In genomic region chr6:23272979-23273378, GRCm38 (mm10) we compare ENCODE assay signal across 17 mouse cellular contexts. TPM values are rescaled to one million over a fixed set of nuclear protein-coding genes. Genes with fewer than 3 reads are reported as not detected.
DNase-seq lines count a peak whose midpoint lies in the region; ATAC-seq and TF ChIP-seq lines count a peak whose summit lies in the region.
"Had no signal": no experiment of that assay in that cellular context is flagged by ENCODE, and none has a peak within 500 bp of the region (broad histone marks: within the 10 kb centered on the region; RNA-seq: fewer than 3 reads in every experiment).

No protein-coding gene starts in this region.

- 0 out of 2 replicates have a peak overlapping the region, but pooled peaks have one; percentile 13 for H3K27ac ChIP-seq in midbrain, embryonic 10.5 days (replicated peaks)
- H3K27ac ChIP-seq in midbrain, postnatal 0 days (ENCODE audit: low read depth, low read length): no peak overlapping the region
- no peak overlapping the region for H3K27ac ChIP-seq in hindbrain, embryonic 13.5 days
- H3K27ac ChIP-seq in midbrain, embryonic 14.5 days (replicated peaks; ENCODE audit: low read depth, low read length): no peak overlapping the region
- no peak overlapping the region for H3K27ac ChIP-seq in gastrocnemius, adult 2 months
- H3K27ac ChIP-seq: embryonic facial prominence, embryonic 12.5 days had no signal

- no peak for ATAC-seq in midbrain, postnatal 0 days (ENCODE audit: low FRiP score)
- ATAC-seq in hindbrain, embryonic 13.5 days (ENCODE audit: low FRiP score): peak; percentile 85
- ATAC-seq in midbrain, embryonic 14.5 days (ENCODE audit: low FRiP score, low TSS enrichment): peak; percentile 84; the same call in 1 of the 2 replicates

- peaks cover 29% of the 10 kb centered on the region for H3K4me1 ChIP-seq in midbrain, embryonic 10.5 days
- no peaks in the 10 kb centered on the region for H3K4me1 ChIP-seq in midbrain, postnatal 0 days (ENCODE audit: insufficient read depth, low read length)
- H3K4me1 ChIP-seq in hindbrain, embryonic 13.5 days (replicated peaks): peaks cover 10% of the 10 kb centered on the region
- H3K4me1 ChIP-seq in midbrain, embryonic 14.5 days (ENCODE audit: control insufficient read depth, insufficient read depth, low read length): peaks cover 9% of the 10 kb centered on the region; the same call in 1 of the 2 replicates
- H3K4me1 ChIP-seq: embryonic facial prominence, embryonic 12.5 days had no signal

- H3K9ac ChIP-seq in midbrain, postnatal 0 days (replicated peaks; ENCODE audit: low read length, poor library complexity, severe bottlenecking): no peak overlapping the region
- H3K9ac ChIP-seq in hindbrain, embryonic 13.5 days: no peak overlapping the region
- H3K9ac ChIP-seq in midbrain, embryonic 14.5 days (replicated peaks; ENCODE audit: low read length): no peak overlapping the region
- H3K9ac ChIP-seq: embryonic facial prominence, embryonic 12.5 days had no signal

- DNase-seq in midbrain, embryonic 10.5 days (ENCODE audit: low spot score): peak; percentile 82
- DNase-seq in midbrain, postnatal 0 days (ENCODE audit: low spot score): no peak
- peak; percentile 65 for DNase-seq in midbrain, embryonic 14.5 days
- DNase-seq in adrenal gland, postnatal 14 days: no peak
- DNase-seq in gastrocnemius, adult 2 months: no peak
- DNase-seq in frontal cortex, postnatal 36 days (ENCODE audit: low spot score in 2 of 2): no peak
- DNase-seq in c-Kit-positive CD71-positive TER-119-positive erythroid progenitor cells, embryonic 14.5 days (ENCODE audit: low spot score): no peak
- DNase-seq: kidney, adult 9 months; liver; lung, postnatal 14 days; right cerebral cortex, postnatal 14 days had no signal

- intact Hi-C loops in gastrocnemius, adult 2 months (cut with DNase I): no loop called here

- TF ChIP-seq CTCF in midbrain, postnatal 0 days (IDR thresholded peaks at IDR 0.05): no peak
- TF ChIP-seq CTCF in gastrocnemius, adult 2 months (IDR thresholded peaks at IDR 0.05): no peak

- peaks cover 100% of the 10 kb centered on the region for H3K27me3 ChIP-seq in midbrain, embryonic 10.5 days (ENCODE audit: low read depth, poor library complexity, severe bottlenecking)
- H3K27me3 ChIP-seq in midbrain, postnatal 0 days (ENCODE audit: insufficient read depth, low read length): peaks cover 70% of the 10 kb centered on the region
- H3K27me3 ChIP-seq in hindbrain, embryonic 13.5 days: peaks cover 83% of the 10 kb centered on the region
- peaks cover 93% of the 10 kb centered on the region for H3K27me3 ChIP-seq in midbrain, embryonic 14.5 days (ENCODE audit: control insufficient read depth, insufficient read depth, low read length)

- H3K4me3 ChIP-seq in midbrain, embryonic 10.5 days: peak overlapping the region; percentile 26
- no peak overlapping the region for H3K4me3 ChIP-seq in midbrain, postnatal 0 days (ENCODE audit: low read depth, low read length)
- no peak overlapping the region for H3K4me3 ChIP-seq in hindbrain, embryonic 13.5 days
- H3K4me3 ChIP-seq in midbrain, embryonic 14.5 days (replicated peaks; ENCODE audit: low read depth, low read length): no peak overlapping the region
- H3K4me3 ChIP-seq in gastrocnemius, adult 2 months: no peak overlapping the region
- H3K4me3 ChIP-seq: embryonic facial prominence, embryonic 12.5 days had no signal

- H3K36me3 ChIP-seq in midbrain, embryonic 10.5 days: no peaks in the 10 kb centered on the region
- H3K36me3 ChIP-seq in midbrain, postnatal 0 days (ENCODE audit: insufficient read depth, low read length): no peaks in the 10 kb centered on the region
- no peaks in the 10 kb centered on the region for H3K36me3 ChIP-seq in hindbrain, embryonic 13.5 days
- H3K36me3 ChIP-seq in midbrain, embryonic 14.5 days (ENCODE audit: control insufficient read depth, insufficient read depth, low read length): no peaks in the 10 kb centered on the region
- H3K36me3 ChIP-seq: embryonic facial prominence, embryonic 12.5 days; G1E had no signal

- no peaks in the 10 kb centered on the region for H3K9me3 ChIP-seq in midbrain, embryonic 10.5 days (replicated peaks)
- no peaks in the 10 kb centered on the region for H3K9me3 ChIP-seq in midbrain, postnatal 0 days (ENCODE audit: low read length)
- no peaks in the 10 kb centered on the region for H3K9me3 ChIP-seq in hindbrain, embryonic 13.5 days
- no peaks in the 10 kb centered on the region for H3K9me3 ChIP-seq in midbrain, embryonic 14.5 days (ENCODE audit: control insufficient read depth, low read length)
- H3K9me3 ChIP-seq: embryonic facial prominence, embryonic 12.5 days; G1E had no signal

- 1% methylated on average over 11 of the region's 11 CpGs for WGBS in midbrain, embryonic 10.5 days
- 5% methylated on average over 11 of the region's 11 CpGs for WGBS in midbrain, postnatal 0 days
- 3% methylated on average over 11 of the region's 11 CpGs for WGBS in hindbrain, embryonic 13.5 days
- WGBS in midbrain, embryonic 14.5 days: under 1% methylated on average over 11 of the region's 11 CpGs

- no peak overlapping the region for H3K4me2 ChIP-seq in midbrain, postnatal 0 days (ENCODE audit: low read depth, low read length, poor library complexity, severe bottlenecking)
- peak overlapping the region; percentile 41 for H3K4me2 ChIP-seq in hindbrain, embryonic 13.5 days
- H3K4me2 ChIP-seq in midbrain, embryonic 14.5 days (ENCODE audit: low read length): no peak overlapping the region
- H3K4me2 ChIP-seq: embryonic facial prominence, embryonic 12.5 days had no signal

RNA-seq across cellular contexts. Expression of gene Fezf1, which starts 24.8 kb away (rescaled TPM):
- polyA plus RNA-seq in midbrain, embryonic 10.5 days (2016; fragmentation: Nextera tagmentation; extraction: Ambion mirVana): 4.4 and 6.4 TPM in 2 replicates
- 0.90 and 1.3 TPM in 2 replicates for total RNA-seq in midbrain, postnatal 0 days (2014; rRNA removed)
- 5.8 and 10.8 TPM in 2 replicates for polyA plus RNA-seq in midbrain, postnatal 0 days (2015; fragmentation: Nextera tagmentation; extraction: Ambion mirVana)
- 0.17 TPM in 1 of 2 replicates, not detected in the other for polyA plus RNA-seq in hindbrain, embryonic 13.5 days (2015; fragmentation: Nextera tagmentation; extraction: Ambion mirVana)
- not detected in 2 replicates for polyA plus RNA-seq in midbrain, embryonic 14.5 days (2014; fragmentation: Nextera tagmentation; extraction: Ambion mirVana)
- total RNA-seq in adrenal gland, postnatal 14 days (2021): not detected in 2 replicates
- total RNA-seq in gastrocnemius, adult 2 months (2021): not detected
- total RNA-seq: G1E; gastrocnemius, adult 18-20 months had no signal
- polyA plus RNA-seq: G1E; heart, embryonic 16.5 days; stomach, embryonic 14.5 days had no signal

Comparison
In these comparisons a context has a peak if more than half of its experiments do, and no peak if none do; other contexts are left out.
1. DNase-seq: peak in midbrain, embryonic 10.5 days (single experiment) and midbrain, embryonic 14.5 days (single experiment); none in midbrain, postnatal 0 days (single experiment), adrenal gland, postnatal 14 days (single experiment), gastrocnemius, adult 2 months (single experiment), frontal cortex, postnatal 36 days (0 of 2) and c-Kit-positive CD71-positive TER-119-positive erythroid progenitor cells, embryonic 14.5 days (single experiment).